Mouse (Mus musculus) heart, embryonic 12.5 days (tissue): ENCODE results near the gene Acsf3. TPM values are rescaled to one million over a fixed set of nuclear protein-coding genes. Genes with fewer than 3 reads are reported as not detected.

ENCODE experiments used
- ATAC-seq: fragments of 200-750 bp; cut with Nextera tagmentation; 2 replicates; pipeline ENCODE4 v1.8.0; 2017; ENCODE audit warnings: moderate TSS enrichment, moderate library complexity; ENCODE audit not compliant: insufficient number of reproducible peaks, low FRiP score
- H3K27ac ChIP-seq: fragments of 300-500 bp; sonication (generic); 2 replicates; pipeline ENCODE4 v1.5.1; 2016; ENCODE audit warnings: mild to moderate bottlenecking, moderate library complexity; ENCODE audit not compliant: poor library complexity, severe bottlenecking
- H3K27me3 ChIP-seq: fragments of 300-500 bp; sonication (generic); replicated peaks from 2 replicates; pipeline ENCODE4 v1.6.1; 2016; ENCODE audit warnings: mild to moderate bottlenecking, moderate library complexity
- H3K36me3 ChIP-seq: fragments of 300-500 bp; sonication (generic); 2 replicates; pipeline ENCODE4 v1.6.1; 2016; ENCODE audit warnings: mild to moderate bottlenecking, moderate library complexity
- H3K4me1 ChIP-seq: fragments of 300-500 bp; sonication (generic); replicated peaks from 2 replicates; pipeline ENCODE4 v1.6.1; 2016; ENCODE audit warnings: mild to moderate bottlenecking
- H3K4me2 ChIP-seq: fragments of 300-500 bp; sonication (generic); 2 replicates; pipeline ENCODE4 v1.6.1; 2016; ENCODE audit warnings: mild to moderate bottlenecking, moderate library complexity
- H3K4me3 ChIP-seq: fragments of 300-500 bp; sonication (generic); 2 replicates; pipeline ENCODE4 v1.5.1; 2016; ENCODE audit warnings: mild to moderate bottlenecking
- H3K9ac ChIP-seq: fragments of 300-500 bp; sonication (generic); 2 replicates; pipeline ENCODE4 v1.6.1; 2016; ENCODE audit warnings: mild to moderate bottlenecking, moderate library complexity
- H3K9me3 ChIP-seq: fragments of 300-500 bp; sonication (generic); replicated peaks from 2 replicates; pipeline ENCODE4 v1.6.1; 2016; ENCODE audit warnings: mild to moderate bottlenecking, moderate library complexity
- WGBS: fragments of 180-500 bp; shearing (Covaris S2); methylation state at CpG from one replicate; pipeline ENCODE4 v1.1.7; 2016; 5-methylcytosine and 5-hydroxymethylcytosine counted together
- polyA plus RNA-seq: library from polyadenylated mRNA; unstranded; fragments of >200 nt; fragmentation: Nextera tagmentation; extraction: Ambion mirVana; gene quantifications from 2 replicates; pipeline ENCODE4 v1.2.1, GENCODE M21; 2016

Gene Acsf3
- polyA plus RNA-seq, 1 experiment from 2014 or later, result 14.4 TPM

DNA sequence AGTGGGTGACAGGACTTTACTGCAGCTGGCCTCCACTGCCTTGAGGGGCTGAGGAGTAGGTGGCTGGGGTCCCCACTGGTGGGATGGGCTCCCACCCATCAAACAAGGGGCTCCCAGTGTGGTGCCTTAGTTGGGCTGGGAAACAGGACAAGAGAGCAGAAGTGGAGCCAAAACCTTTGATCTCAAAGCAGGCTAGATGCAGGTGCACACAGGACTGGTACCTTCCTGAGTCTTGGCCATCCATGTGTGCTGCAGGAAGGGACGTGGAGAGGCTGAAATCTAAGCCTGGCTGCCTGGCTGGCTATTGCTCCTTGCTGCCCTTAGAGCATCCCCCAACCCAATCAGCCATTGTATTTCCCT, 77.2 kb downstream of the Acsf3 start:
- no peaks in the 10 kb centered on the region for H3K36me3 ChIP-seq
- no peaks in the 10 kb centered on the region for H3K9me3 ChIP-seq
- H3K4me3 ChIP-seq, result no peak overlapping the region
- peaks cover 56% of the 10 kb centered on the region for H3K27me3 ChIP-seq
- no peak overlapping the region for H3K27ac ChIP-seq
- no peak for ATAC-seq
- peaks cover 15% of the 10 kb centered on the region for H3K4me1 ChIP-seq
- 52% methylated on average over 1 of the region's 1 CpGs for WGBS
- H3K4me2 ChIP-seq, result no peak overlapping the region
- H3K9ac ChIP-seq, result no peak overlapping the region

DNA sequence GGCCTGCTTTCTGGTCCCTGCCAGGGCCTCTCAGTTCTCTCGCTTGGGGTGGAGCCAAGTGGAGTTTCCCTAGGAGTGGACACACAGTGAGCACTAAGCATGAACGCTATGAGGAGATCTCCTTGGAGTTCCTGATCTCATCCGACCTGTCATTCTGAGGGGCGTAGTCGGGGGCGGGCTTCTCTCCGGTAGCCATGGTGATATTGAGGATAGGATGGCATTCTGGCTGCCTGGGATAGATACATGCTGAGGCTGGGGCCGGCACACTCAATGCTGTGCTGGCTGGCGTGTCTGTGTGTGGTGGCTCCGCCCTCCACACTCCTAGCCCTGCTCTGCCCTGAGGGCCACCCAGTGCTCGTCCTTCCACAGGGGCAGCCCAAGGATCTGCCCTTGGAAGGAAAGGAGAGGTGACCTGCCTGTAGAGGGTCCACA, 78.1 kb downstream of the Acsf3 start:
- Histone ChIP-seq H3K4me2 (peak overlapping the region; percentile 24; the same call in 1 of the 2 replicates), H3K36me3 (no peaks in the 10 kb centered on the region), H3K9ac (0 out of 2 replicates have a peak overlapping the region, but pooled peaks have one; percentile 21), H3K4me3 (no peak overlapping the region), H3K27me3 (peaks cover 55% of the 10 kb centered on the region), H3K4me1 (peaks cover 9% of the 10 kb centered on the region), H3K27ac (no peak overlapping the region), H3K9me3 (no peaks in the 10 kb centered on the region)
- ATAC-seq, result no peak
- WGBS, result 30% methylated on average over 11 of the region's 11 CpGs

DNA sequence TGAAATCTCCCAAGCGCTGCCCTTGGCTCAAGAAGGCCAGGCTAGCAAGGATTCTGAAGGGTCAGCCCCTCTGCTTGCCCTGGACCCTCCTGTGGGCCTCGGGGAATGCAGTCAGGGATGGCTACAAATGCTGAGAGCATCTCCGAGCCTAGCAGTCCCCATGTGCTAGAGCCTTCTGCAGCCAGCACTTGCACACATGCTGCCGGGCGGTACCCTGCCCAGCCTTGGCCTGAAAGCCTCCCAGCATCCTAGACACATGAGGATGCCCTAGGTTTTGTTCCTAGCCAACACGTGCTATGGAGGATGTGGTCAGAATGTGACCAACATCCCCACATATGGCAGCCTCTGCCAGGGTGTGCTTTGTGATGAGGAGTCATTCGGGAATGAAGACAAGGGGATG, 79.1 kb downstream of the Acsf3 start:
- Histone ChIP-seq H3K27me3 (peaks cover 45% of the 10 kb centered on the region), H3K9me3 (no peaks in the 10 kb centered on the region), H3K27ac (no peak overlapping the region), H3K4me2 (no peak overlapping the region), H3K36me3 (no peaks in the 10 kb centered on the region), H3K4me3 (no peak overlapping the region), H3K9ac (no peak overlapping the region), H3K4me1 (peaks cover 7% of the 10 kb centered on the region)
- WGBS, result 70% methylated on average over 7 of the region's 7 CpGs
- ATAC-seq, result no peak

DNA sequence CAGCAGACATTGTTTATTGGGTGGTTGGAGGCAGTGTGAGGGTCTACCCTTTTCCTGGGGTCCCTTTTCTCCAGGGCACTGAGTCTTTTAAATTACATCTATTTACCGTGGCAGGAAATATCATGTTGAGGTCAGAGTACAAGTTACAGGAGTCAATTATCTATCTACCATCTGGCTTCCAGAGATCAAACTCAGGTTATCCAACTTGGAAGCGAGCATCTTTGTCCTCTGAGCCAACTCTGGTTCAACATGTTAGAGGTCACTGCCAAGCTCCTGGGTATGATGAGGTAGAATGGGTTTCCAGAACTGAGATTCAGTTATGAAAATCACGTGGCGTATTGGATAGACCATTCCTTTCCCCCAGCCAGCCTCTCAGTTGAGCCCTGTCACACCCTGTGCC, 79.8 kb downstream of the Acsf3 start:
- Histone ChIP-seq H3K36me3 (no peaks in the 10 kb centered on the region), H3K4me1 (peaks cover 7% of the 10 kb centered on the region), H3K4me2 (no peak overlapping the region), H3K4me3 (no peak overlapping the region), H3K9ac (no peak overlapping the region), H3K9me3 (no peaks in the 10 kb centered on the region), H3K27ac (no peak overlapping the region), H3K27me3 (peaks cover 41% of the 10 kb centered on the region)
- no peak for ATAC-seq
- WGBS, result 78% methylated on average over 4 of the region's 4 CpGs

DNA sequence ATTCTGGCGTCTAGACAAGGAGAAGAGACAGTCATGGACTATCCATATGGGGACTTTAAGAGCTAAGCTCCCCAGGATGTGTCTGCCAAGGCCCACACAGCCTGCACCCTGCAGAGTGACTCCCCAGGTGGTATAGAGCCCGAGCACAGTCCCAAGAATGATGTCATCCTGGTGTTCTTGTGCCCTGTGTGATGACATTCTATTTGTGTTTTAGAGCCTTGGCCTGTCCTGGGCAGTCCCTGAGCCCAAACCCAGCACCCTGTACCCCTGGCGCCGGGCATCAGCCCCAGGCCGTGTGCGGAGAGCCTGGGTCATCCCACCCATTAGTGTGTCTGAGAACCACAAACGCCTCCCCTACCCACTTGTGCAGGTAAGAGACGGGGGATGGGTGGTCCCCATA, 81.0 kb downstream of the Acsf3 start:
- Histone ChIP-seq H3K4me2 (no peak overlapping the region), H3K36me3 (no peaks in the 10 kb centered on the region), H3K27ac (no peak overlapping the region), H3K27me3 (peaks cover 34% of the 10 kb centered on the region), H3K4me3 (no peak overlapping the region), H3K9me3 (no peaks in the 10 kb centered on the region), H3K4me1 (peaks cover 7% of the 10 kb centered on the region), H3K9ac (no peak overlapping the region)
- 71% methylated on average over 8 of the region's 8 CpGs for WGBS
- no peak for ATAC-seq

DNA sequence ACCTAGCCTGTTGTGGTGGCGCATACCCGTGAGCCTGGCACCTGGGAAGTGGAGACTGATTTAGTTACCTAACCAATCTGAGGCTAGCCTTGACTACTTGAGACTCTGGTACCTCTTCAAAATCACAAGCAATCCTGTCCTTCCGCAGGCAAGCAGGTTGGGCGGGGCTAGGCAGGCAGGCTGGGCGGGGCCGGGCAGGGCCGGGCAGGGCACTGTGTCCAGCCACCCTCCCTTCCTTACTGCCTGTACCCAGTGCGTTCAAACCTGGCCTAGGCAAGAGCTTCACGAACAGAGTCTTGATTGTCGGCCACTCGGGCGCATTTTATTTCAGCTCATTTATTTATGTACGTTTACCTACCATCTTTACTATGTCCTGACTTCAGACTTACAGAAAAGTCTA, 84.6 kb downstream of the Acsf3 start:
- no peaks in the 10 kb centered on the region for H3K36me3 ChIP-seq
- no peaks in the 10 kb centered on the region for H3K4me1 ChIP-seq
- no peak overlapping the region for H3K4me3 ChIP-seq
- H3K9me3 ChIP-seq, result peaks cover 9% of the 10 kb centered on the region
- WGBS, result 53% methylated on average over 13 of the region's 13 CpGs
- H3K27ac ChIP-seq, result no peak overlapping the region
- H3K27me3 ChIP-seq, result peaks cover 4% of the 10 kb centered on the region
- H3K4me2 ChIP-seq, result no peak overlapping the region
- no peak for ATAC-seq
- H3K9ac ChIP-seq, result no peak overlapping the region

DNA sequence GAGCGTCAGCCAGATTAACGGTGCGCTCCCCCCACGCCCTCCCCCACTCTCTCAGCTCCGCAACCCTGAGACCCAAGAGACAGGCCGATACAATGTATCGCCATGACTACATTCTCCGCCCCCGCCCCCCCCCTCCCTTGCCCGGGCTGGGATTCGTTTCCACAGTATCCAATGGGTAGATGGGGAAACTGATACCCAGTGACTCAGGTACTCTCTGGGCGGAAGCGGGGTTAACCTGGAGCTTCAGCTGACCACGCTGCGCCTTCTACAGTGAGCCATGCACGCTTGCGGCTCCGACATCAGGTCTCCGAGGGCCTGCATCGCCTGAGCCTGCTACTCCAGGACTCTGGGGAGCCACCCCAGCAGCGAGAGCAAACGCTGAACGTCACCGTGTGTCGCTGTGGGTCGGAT, 89.4 kb downstream of the Acsf3 start:
- 57% methylated on average over 26 of the region's 26 CpGs for WGBS
- Histone ChIP-seq H3K27me3 (peaks cover 2% of the 10 kb centered on the region; the same call in 1 of the 2 replicates), H3K27ac (no peak overlapping the region), H3K4me2 (peak overlapping the region; percentile 56), H3K36me3 (no peaks in the 10 kb centered on the region), H3K4me3 (peak overlapping the region; percentile 10), H3K9me3 (peaks cover 27% of the 10 kb centered on the region), H3K4me1 (no peaks in the 10 kb centered on the region), H3K9ac (no peak overlapping the region)
- ATAC-seq, result no peak; the same call in 1 of the 2 replicates

DNA sequence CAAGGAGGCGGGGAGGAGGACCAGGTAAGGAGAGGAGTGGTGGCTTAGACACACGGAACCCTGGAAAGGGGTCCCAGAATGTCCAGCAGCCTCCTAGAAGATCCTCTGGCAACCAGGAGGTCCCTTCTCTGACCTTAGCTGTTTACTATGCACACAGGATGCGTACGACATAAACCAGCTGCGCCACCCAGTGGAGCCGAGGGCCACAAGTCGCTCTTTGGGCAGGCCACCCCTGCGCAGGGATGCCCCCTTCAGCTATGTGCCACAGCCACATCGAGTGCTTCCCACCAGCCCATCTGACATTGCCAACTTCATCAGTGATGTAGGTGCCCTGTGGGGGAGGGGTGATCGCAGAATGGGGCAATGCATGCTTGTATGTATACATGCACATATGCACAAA, 90.2 kb downstream of the Acsf3 start:
- H3K9ac ChIP-seq, result no peak overlapping the region
- peaks cover 8% of the 10 kb centered on the region for H3K27me3 ChIP-seq
- no peaks in the 10 kb centered on the region for H3K36me3 ChIP-seq
- H3K4me2 ChIP-seq, result peak overlapping the region; percentile 56
- H3K27ac ChIP-seq, result no peak overlapping the region
- ATAC-seq, result no peak
- WGBS, result 62% methylated on average over 10 of the region's 10 CpGs
- peaks cover 5% of the 10 kb centered on the region; the same call in 1 of the 2 replicates for H3K4me1 ChIP-seq
- H3K4me3 ChIP-seq, result peak overlapping the region; percentile 10; the same call in 1 of the 2 replicates
- H3K9me3 ChIP-seq, result peaks cover 27% of the 10 kb centered on the region

DNA sequence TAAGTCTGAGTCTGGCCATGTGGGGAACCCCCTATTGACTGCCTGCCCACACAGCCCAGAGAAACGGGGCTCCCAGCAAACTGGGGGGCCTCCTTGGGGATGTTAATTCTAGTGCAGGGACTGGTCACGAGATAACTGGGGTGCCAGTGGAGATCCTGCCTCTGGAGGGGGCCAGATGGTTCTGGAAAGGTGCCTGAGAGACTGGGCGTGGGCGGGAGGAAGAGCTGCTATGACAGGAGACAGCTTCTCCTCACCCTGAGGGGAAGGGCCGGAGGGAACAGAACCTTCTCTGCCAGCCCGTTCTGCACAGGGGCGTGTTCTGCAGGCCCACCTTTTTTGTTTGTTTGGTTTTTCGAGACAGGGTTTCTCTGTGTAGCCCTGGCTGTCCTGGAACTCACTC, 90.9 kb downstream of the Acsf3 start:
- ATAC-seq, result no peak
- H3K27me3 ChIP-seq, result peaks cover 8% of the 10 kb centered on the region; the same call in 1 of the 2 replicates
- 77% methylated on average over 8 of the region's 8 CpGs for WGBS
- H3K4me2 ChIP-seq, result no peak overlapping the region
- no peaks in the 10 kb centered on the region for H3K36me3 ChIP-seq
- no peak overlapping the region for H3K9ac ChIP-seq
- no peak overlapping the region for H3K4me3 ChIP-seq
- peaks cover 27% of the 10 kb centered on the region for H3K9me3 ChIP-seq
- no peak overlapping the region for H3K27ac ChIP-seq
- H3K4me1 ChIP-seq, result peaks cover 7% of the 10 kb centered on the region; the same call in 1 of the 2 replicates

Other genes with a start within 250 kb of the Acsf3 start
- gene Piezo1, start 224.2 kb upstream of the Acsf3 start, polyA plus RNA-seq, result 25.5 and 27.8 TPM in 2 replicates
- gene Cdt1, start 207.5 kb upstream of the Acsf3 start, polyA plus RNA-seq, result 36.9 and 38.9 TPM in 2 replicates
- gene Aprt, start 198.6 kb upstream of the Acsf3 start, polyA plus RNA-seq, result 209 and 232 TPM in 2 replicates
- 12.7 and 13.5 TPM in 2 replicates for gene Galns, start 164.0 kb upstream of the Acsf3 start, polyA plus RNA-seq
- gene Trappc2l, start 163.8 kb upstream of the Acsf3 start, polyA plus RNA-seq, result 45.1 and 45.8 TPM in 2 replicates
- not detected in 2 replicates for gene Pabpn1l, start 152.7 kb upstream of the Acsf3 start, polyA plus RNA-seq
- gene Cbfa2t3, start 76.4 kb upstream of the Acsf3 start, polyA plus RNA-seq, result 6.2 TPM in 2 replicates
- 0.33 and 0.36 TPM in 2 replicates for gene Cdh15, start 72.5 kb downstream of the Acsf3 start, polyA plus RNA-seq